Mouse (Mus musculus): ENCODE data around the gene Mepe. TPM values are rescaled to one million over a fixed set of nuclear protein-coding genes. Genes with fewer than 3 reads are reported as not detected.

Gene Mepe
- polyA plus RNA-seq, 1 experiment from 2014 or later = not detected

GRCm38 (mm10) chr5:104376890-104377289 lies 51.8 kb downstream of the Mepe start:
- WGBS (ENCODE audit: insufficient replicate concordance) = 56% methylated on average over 1 of the region's 1 CpGs
- no peak for TF ChIP-seq EP300 (IDR thresholded peaks at IDR 0.05; ENCODE audit: low read depth)
- no peak for TF ChIP-seq CTCF (IDR thresholded peaks at IDR 0.05; ENCODE audit: low read depth)
- DNase-seq (no peak), ATAC-seq (no peak)
- Histone ChIP-seq H3K27ac (ENCODE audit: low read depth) (no peak overlapping the region), H3K27me3 (ENCODE audit: insufficient read depth, low read length) (no peaks in the 10 kb centered on the region), H3K36me3 (replicated peaks; ENCODE audit: insufficient read depth, low read length) (no peaks in the 10 kb centered on the region), H3K4me1 (ENCODE audit: insufficient read depth) (peaks cover 4% of the 10 kb centered on the region; the same call in 1 of the 2 replicates), H3K9ac (replicated peaks) (no peak overlapping the region), H3K4me2 (ENCODE audit: low read depth, low read length) (no peak overlapping the region), H3K4me3 (ENCODE audit: low read depth, low read length) (no peak overlapping the region), H3K9me3 (ENCODE audit: low read length) (no peaks in the 10 kb centered on the region)

- TF ChIP-seq EP300 (IDR thresholded peaks at IDR 0.05; ENCODE audit: low read depth) (no peak), CTCF (IDR thresholded peaks at IDR 0.05; ENCODE audit: low read depth) (no peak)
- Histone ChIP-seq H3K27ac (ENCODE audit: low read depth) (no peak overlapping the region), H3K27me3 (ENCODE audit: insufficient read depth, low read length) (no peaks in the 10 kb centered on the region), H3K36me3 (replicated peaks; ENCODE audit: insufficient read depth, low read length) (no peaks in the 10 kb centered on the region), H3K9ac (replicated peaks) (no peak overlapping the region), H3K4me3 (ENCODE audit: low read depth, low read length) (no peak overlapping the region), H3K4me1 (ENCODE audit: insufficient read depth) (no peaks in the 10 kb centered on the region), H3K4me2 (ENCODE audit: low read depth, low read length) (no peak overlapping the region), H3K9me3 (ENCODE audit: low read length) (no peaks in the 10 kb centered on the region)
- DNase-seq (no peak), ATAC-seq (no peak)
- 44% methylated on average over 1 of the region's 1 CpGs for WGBS (ENCODE audit: insufficient replicate concordance)
Measured at GRCm38 (mm10) chr5:104380574-104380973, 55.4 kb downstream of the Mepe start.

GRCm38 (mm10) chr5:104381671-104382070 lies 56.5 kb downstream of the Mepe start:
- H3K9me3 ChIP-seq (ENCODE audit: low read length) = no peaks in the 10 kb centered on the region
- H3K4me2 ChIP-seq (ENCODE audit: low read depth, low read length) = no peak overlapping the region
- H3K4me1 ChIP-seq (ENCODE audit: insufficient read depth) = no peaks in the 10 kb centered on the region
- H3K36me3 ChIP-seq (replicated peaks; ENCODE audit: insufficient read depth, low read length) = no peaks in the 10 kb centered on the region
- DNase-seq = no peak
- H3K27ac ChIP-seq (ENCODE audit: low read depth) = no peak overlapping the region
- no peaks in the 10 kb centered on the region for H3K27me3 ChIP-seq (ENCODE audit: insufficient read depth, low read length)
- TF ChIP-seq EP300 (IDR thresholded peaks at IDR 0.05; ENCODE audit: low read depth) (no peak), CTCF (IDR thresholded peaks at IDR 0.05; ENCODE audit: low read depth) (no peak)
- no peak for ATAC-seq
- WGBS (ENCODE audit: insufficient replicate concordance) = 72% methylated on average over 3 of the region's 7 CpGs
- no peak overlapping the region for H3K4me3 ChIP-seq (ENCODE audit: low read depth, low read length)
- no peak overlapping the region for H3K9ac ChIP-seq (replicated peaks)

DNA sequence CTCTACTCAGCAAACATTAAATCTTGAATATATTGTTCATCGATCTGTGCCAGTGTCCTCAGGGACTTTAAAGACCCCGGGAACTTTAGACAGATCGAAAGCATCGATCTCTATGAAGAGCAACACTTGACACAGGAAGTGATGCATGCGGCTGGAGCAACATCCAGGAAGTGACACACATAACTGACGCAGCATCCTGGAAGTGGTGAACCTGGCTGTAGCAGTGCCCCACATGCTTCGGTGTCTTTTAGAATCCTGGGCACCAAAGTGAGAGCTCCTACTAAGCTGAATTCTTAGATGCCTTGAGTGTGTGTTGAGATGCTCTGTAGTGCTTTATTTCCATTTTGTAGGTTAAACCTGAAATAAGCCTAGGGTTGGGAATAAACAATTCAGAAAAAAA lies 59.4 kb downstream of the Mepe start:
- ATAC-seq (no peak), DNase-seq (no peak)
- Histone ChIP-seq H3K36me3 (replicated peaks; ENCODE audit: insufficient read depth, low read length) (no peaks in the 10 kb centered on the region), H3K9me3 (ENCODE audit: low read length) (no peaks in the 10 kb centered on the region), H3K9ac (replicated peaks) (no peak overlapping the region), H3K4me2 (ENCODE audit: low read depth, low read length) (no peak overlapping the region), H3K27ac (ENCODE audit: low read depth) (no peak overlapping the region), H3K4me3 (ENCODE audit: low read depth, low read length) (no peak overlapping the region), H3K4me1 (ENCODE audit: insufficient read depth) (no peaks in the 10 kb centered on the region), H3K27me3 (ENCODE audit: insufficient read depth, low read length) (no peaks in the 10 kb centered on the region)
- 69% methylated on average over 7 of the region's 7 CpGs for WGBS (ENCODE audit: insufficient replicate concordance)
- TF ChIP-seq CTCF (IDR thresholded peaks at IDR 0.05; ENCODE audit: low read depth) (no peak), EP300 (IDR thresholded peaks at IDR 0.05; ENCODE audit: low read depth) (no peak)

GRCm38 (mm10) chr5:104385521-104385920 lies 60.4 kb downstream of the Mepe start:
- Histone ChIP-seq H3K9me3 (ENCODE audit: low read length) (no peaks in the 10 kb centered on the region), H3K27me3 (ENCODE audit: insufficient read depth, low read length) (no peaks in the 10 kb centered on the region), H3K4me2 (ENCODE audit: low read depth, low read length) (no peak overlapping the region), H3K4me3 (ENCODE audit: low read depth, low read length) (no peak overlapping the region), H3K4me1 (ENCODE audit: insufficient read depth) (no peaks in the 10 kb centered on the region), H3K27ac (ENCODE audit: low read depth) (no peak overlapping the region), H3K36me3 (replicated peaks; ENCODE audit: insufficient read depth, low read length) (no peaks in the 10 kb centered on the region), H3K9ac (replicated peaks) (no peak overlapping the region)
- 87% methylated on average over 16 of the region's 16 CpGs for WGBS (ENCODE audit: insufficient replicate concordance)
- TF ChIP-seq CTCF (IDR thresholded peaks at IDR 0.05; ENCODE audit: low read depth) (no peak), EP300 (IDR thresholded peaks at IDR 0.05; ENCODE audit: low read depth) (no peak)
- DNase-seq = no peak
- ATAC-seq = no peak

- H3K4me3 ChIP-seq (ENCODE audit: low read depth, low read length) = no peak overlapping the region
- H3K4me2 ChIP-seq (ENCODE audit: low read depth, low read length) = no peak overlapping the region
- no peak overlapping the region for H3K27ac ChIP-seq (ENCODE audit: low read depth)
- DNase-seq (no peak), ATAC-seq (no peak)
- no peaks in the 10 kb centered on the region for H3K27me3 ChIP-seq (ENCODE audit: insufficient read depth, low read length)
- no peaks in the 10 kb centered on the region for H3K4me1 ChIP-seq (ENCODE audit: insufficient read depth)
- no peak overlapping the region for H3K9ac ChIP-seq (replicated peaks)
- H3K36me3 ChIP-seq (replicated peaks; ENCODE audit: insufficient read depth, low read length) = no peaks in the 10 kb centered on the region
- WGBS (ENCODE audit: insufficient replicate concordance) = 64% methylated on average over 5 of the region's 5 CpGs
- TF ChIP-seq EP300 (IDR thresholded peaks at IDR 0.05; ENCODE audit: low read depth) = no peak
- no peak for TF ChIP-seq CTCF (IDR thresholded peaks at IDR 0.05; ENCODE audit: low read depth)
- H3K9me3 ChIP-seq (ENCODE audit: low read length) = no peaks in the 10 kb centered on the region
Measured at GRCm38 (mm10) chr5:104386908-104387307, 61.8 kb downstream of the Mepe start.

Small RNA genes within 50 kb of the gene (microRNA-seq; reads per million reads assigned to microRNA genes)
- not detected for gene Gm23616

Other genes starting within 250 kb of the Mepe start
- gene Gm17660, start 247.7 kb upstream of the Mepe start, polyA plus RNA-seq (2015; fragmentation: Nextera tagmentation; extraction: Ambion mirVana) = not detected in 2 replicates
- gene Sparcl1, start 211.6 kb upstream of the Mepe start, polyA plus RNA-seq (2015; fragmentation: Nextera tagmentation; extraction: Ambion mirVana) = 5.2 and 6.3 TPM in 2 replicates
- gene Dspp, start 154.6 kb upstream of the Mepe start, polyA plus RNA-seq (2015; fragmentation: Nextera tagmentation; extraction: Ambion mirVana) = not detected in 2 replicates
- gene Dmp1, start 122.7 kb upstream of the Mepe start, polyA plus RNA-seq (2015; fragmentation: Nextera tagmentation; extraction: Ambion mirVana) = not detected in 2 replicates
- gene Ibsp, start 26.2 kb upstream of the Mepe start, polyA plus RNA-seq (2015; fragmentation: Nextera tagmentation; extraction: Ambion mirVana) = not detected in 2 replicates
- gene Spp1, start 109.8 kb downstream of the Mepe start, polyA plus RNA-seq (2015; fragmentation: Nextera tagmentation; extraction: Ambion mirVana) = 73.9 and 103 TPM in 2 replicates
- 0.95 and 0.97 TPM in 2 replicates for gene Pkd2, start 134.1 kb downstream of the Mepe start, polyA plus RNA-seq (2015; fragmentation: Nextera tagmentation; extraction: Ambion mirVana)
- 2.6 and 3.0 TPM in 2 replicates for gene BC005561, start 183.0 kb downstream of the Mepe start, polyA plus RNA-seq (2015; fragmentation: Nextera tagmentation; extraction: Ambion mirVana)

Data from liver, postnatal 0 days (tissue).